Comparison of ENCODE assay signal across 8 mouse cellular contexts in the genomic region with DNA sequence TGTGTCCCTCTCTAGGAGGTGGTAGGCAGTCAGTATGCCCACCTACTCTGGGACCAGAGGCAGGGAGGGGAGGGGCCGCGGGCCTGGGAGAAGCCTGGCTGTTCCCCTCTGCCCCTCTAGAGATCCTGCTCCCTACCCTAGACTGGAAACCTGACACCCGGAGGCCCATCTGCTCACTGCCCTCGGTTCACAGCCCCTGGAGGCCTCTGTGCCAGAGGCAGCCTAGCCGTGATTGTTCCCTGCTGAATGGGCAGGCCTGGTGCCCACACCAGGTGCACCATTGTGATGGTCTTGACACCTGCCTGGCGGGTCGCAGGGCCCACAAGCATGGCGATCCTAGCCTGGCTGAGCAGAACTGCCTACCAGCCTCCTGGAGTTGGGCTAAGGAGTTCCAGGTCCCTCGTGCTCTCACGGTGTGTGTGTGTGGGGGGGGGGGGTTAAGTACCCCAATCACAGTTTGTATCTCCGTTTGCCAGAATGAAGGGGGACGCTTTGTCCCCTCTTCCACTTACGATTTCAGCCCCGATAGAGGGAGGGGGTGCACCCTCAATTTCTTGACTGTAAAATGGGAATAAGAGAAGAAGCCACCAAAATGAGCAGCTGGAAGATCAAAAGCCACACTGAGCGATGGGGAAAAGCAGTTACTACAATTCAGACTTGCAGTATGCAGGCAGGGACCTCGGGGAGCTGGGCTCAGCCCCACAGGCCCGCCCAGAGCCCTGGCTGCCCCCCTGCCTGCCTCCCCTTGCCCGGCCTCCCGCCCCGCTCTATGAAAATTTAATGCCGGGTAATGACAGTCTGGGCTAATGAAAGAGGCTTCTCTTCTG. TPM values are rescaled to one million over a fixed set of nuclear protein-coding genes. Genes with fewer than 3 reads are reported as not detected.
DNase-seq lines count a peak whose midpoint lies in the region; ATAC-seq and TF ChIP-seq lines count a peak whose summit lies in the region.
"Had no signal": no experiment of that assay in that cellular context is flagged by ENCODE, and none has a peak within 500 bp of the region (broad histone marks: within the 10 kb centered on the region; RNA-seq: fewer than 3 reads in every experiment).

No protein-coding gene starts in this region.

- H3K27me3 ChIP-seq in ES-Bruce4 (ENCODE audit: control insufficient read depth, insufficient read depth, low read length, poor library complexity, severe bottlenecking) = peaks cover 1% of the 10 kb centered on the region; the same call in 1 of the 2 replicates
- H3K27me3 ChIP-seq in forebrain, embryonic 16.5 days (replicated peaks; ENCODE audit: control insufficient read depth, insufficient read depth, low read length) = peaks cover 6% of the 10 kb centered on the region; the same call in 1 of the 2 replicates
- H3K27me3 ChIP-seq in midbrain, embryonic 11.5 days (ENCODE audit: control insufficient read depth, insufficient read depth, low read length) = peaks cover 25% of the 10 kb centered on the region

- peak; percentile 49 for DNase-seq in MN1 (ENCODE audit: low spot score)
- DNase-seq in midbrain, embryonic 11.5 days (ENCODE audit: low spot score, missing footprints) = peak; percentile 90
- no peak for DNase-seq in right cerebral cortex, adult 2 months (ENCODE audit: low spot score in 2 of 2)
- DNase-seq in cerebellum, postnatal 25 days = no peak
- DNase-seq in lung, adult 18-20 months = no peak
- DNase-seq: cerebellum, adult 9-11 months had no signal

- peak; percentile 46 for ATAC-seq in forebrain, embryonic 16.5 days
- peak; percentile 75 for ATAC-seq in midbrain, embryonic 11.5 days (ENCODE audit: low FRiP score)

- H3K9ac ChIP-seq in ES-Bruce4 (ENCODE audit: low read depth, poor library complexity, severe bottlenecking) = peak overlapping the region; percentile 3; the same call in 1 of the 2 replicates
- H3K9ac ChIP-seq in forebrain, embryonic 16.5 days (replicated peaks; ENCODE audit: low read depth, low read length) = no peak overlapping the region
- H3K9ac ChIP-seq in midbrain, embryonic 11.5 days (ENCODE audit: low read length) = no peak overlapping the region; the same call in 1 of the 2 replicates

- no peak overlapping the region for H3K27ac ChIP-seq in ES-Bruce4 (ENCODE audit: insufficient read depth, low read length)
- H3K27ac ChIP-seq in forebrain, embryonic 16.5 days (ENCODE audit: low read length) = no peak overlapping the region
- no peak overlapping the region for H3K27ac ChIP-seq in midbrain, embryonic 11.5 days (ENCODE audit: low read depth, low read length)

- no peak for TF ChIP-seq CTCF in ES-Bruce4 (IDR thresholded peaks at IDR 0.05; ENCODE audit: low read depth, low read length)

- no peak for TF ChIP-seq POLR2A in ES-Bruce4 (IDR thresholded peaks at IDR 0.05; ENCODE audit: insufficient read depth, low read length)

- H3K4me3 ChIP-seq in ES-Bruce4 (ENCODE audit: low read depth, low read length) = peak overlapping the region; percentile 35
- no peak overlapping the region for H3K4me3 ChIP-seq in forebrain, embryonic 16.5 days (replicated peaks; ENCODE audit: low read length)
- H3K4me3 ChIP-seq in midbrain, embryonic 11.5 days (ENCODE audit: low read depth, low read length) = no peak overlapping the region; the same call in 1 of the 2 replicates

- no peaks in the 10 kb centered on the region for H3K9me3 ChIP-seq in ES-Bruce4 (replicated peaks; ENCODE audit: control insufficient read depth, insufficient read depth, low read length, poor library complexity, severe bottlenecking)
- no peaks in the 10 kb centered on the region for H3K9me3 ChIP-seq in forebrain, embryonic 16.5 days (ENCODE audit: control insufficient read depth, low read length)
- H3K9me3 ChIP-seq in midbrain, embryonic 11.5 days (ENCODE audit: control insufficient read depth, low read length) = no peaks in the 10 kb centered on the region

- H3K36me3 ChIP-seq in ES-Bruce4 (ENCODE audit: control insufficient read depth, insufficient read depth, low read length, poor library complexity, severe bottlenecking) = no peaks in the 10 kb centered on the region
- H3K36me3 ChIP-seq in forebrain, embryonic 16.5 days (ENCODE audit: control insufficient read depth, insufficient read depth) = no peaks in the 10 kb centered on the region
- H3K36me3 ChIP-seq in midbrain, embryonic 11.5 days (ENCODE audit: control insufficient read depth, insufficient read depth, low read length) = no peaks in the 10 kb centered on the region

- no peak for TF ChIP-seq EP300 in ES-Bruce4 (IDR thresholded peaks at IDR 0.05; ENCODE audit: insufficient read depth, low read depth, low read length)

- H3K4me2 ChIP-seq in forebrain, embryonic 16.5 days (ENCODE audit: low read length) = 0 out of 2 replicates have a peak overlapping the region, but pooled peaks have one; percentile 23
- H3K4me2 ChIP-seq in midbrain, embryonic 11.5 days = peak overlapping the region; percentile 35

- WGBS in forebrain, embryonic 16.5 days = 2% methylated on average over 21 of the region's 21 CpGs
- WGBS in midbrain, embryonic 11.5 days = under 1% methylated on average over 21 of the region's 21 CpGs

- H3K4me1 ChIP-seq in ES-Bruce4 (ENCODE audit: control insufficient read depth, insufficient read depth, low read length) = no peaks in the 10 kb centered on the region
- H3K4me1 ChIP-seq in forebrain, embryonic 16.5 days (replicated peaks; ENCODE audit: control insufficient read depth, insufficient read depth, low read length) = peaks cover 48% of the 10 kb centered on the region
- H3K4me1 ChIP-seq in midbrain, embryonic 11.5 days (ENCODE audit: control insufficient read depth, insufficient read depth, low read length) = peaks cover 20% of the 10 kb centered on the region

RNA-seq across cellular contexts. Expression of gene Casz1, which starts 33.4 kb away (rescaled TPM):
- polyA plus RNA-seq in ES-Bruce4 (2011; ENCODE audit: insufficient read depth, insufficient read length, low read depth, missing spikeins) = 13.8 and 15.6 TPM in 2 replicates
- 0.98 and 1.0 TPM in 2 replicates for polyA plus RNA-seq in forebrain, embryonic 16.5 days (2015; fragmentation: Nextera tagmentation; extraction: Ambion mirVana)
- 1.6 TPM in 2 replicates for polyA plus RNA-seq in midbrain, embryonic 11.5 days (2014; fragmentation: Nextera tagmentation; extraction: Ambion mirVana)

Comparison
In these comparisons a context has a peak if more than half of its experiments do, and no peak if none do; other contexts are left out.
1. DNase-seq: peak in MN1 (single experiment) and midbrain, embryonic 11.5 days (single experiment); none in right cerebral cortex, adult 2 months (0 of 2), cerebellum, postnatal 25 days (0 of 2) and lung, adult 18-20 months (0 of 2).